Mouse (Mus musculus) kidney, adult 2 months (tissue): ENCODE data around the gene Cables2. TPM values are rescaled to one million over a fixed set of nuclear protein-coding genes. Genes with fewer than 3 reads are reported as not detected.

Experiments used
- DNase-seq: peaks from one replicate; pipeline ENCODE4 v3.0.0; 2021
- H3K27ac ChIP-seq: fragments of 200-500 bp; 2 replicates; pipeline ENCODE4 v1.5.1; 2012; ENCODE audit warnings: low read depth, low read length, control low read depth, inconsistent platforms; ENCODE audit not compliant: insufficient read depth
- H3K27me3 ChIP-seq: fragments of 200-500 bp; replicated peaks from 2 replicates; pipeline ENCODE4 v1.6.1; 2012; ENCODE audit warnings: mild to moderate bottlenecking, moderate library complexity, low read length, inconsistent platforms; ENCODE audit not compliant: control insufficient read depth, insufficient read depth
- H3K36me3 ChIP-seq: fragments of 200-500 bp; 2 replicates; pipeline ENCODE4 v1.6.1; 2012; ENCODE audit warnings: mild to moderate bottlenecking, moderate library complexity, low read length, inconsistent platforms; ENCODE audit not compliant: control insufficient read depth, insufficient read depth
- H3K4me1 ChIP-seq: fragments of 200-500 bp; 2 replicates; pipeline ENCODE4 v1.6.1; 2011; ENCODE audit warnings: low read length; ENCODE audit not compliant: control insufficient read depth, insufficient read depth
- H3K4me3 ChIP-seq: fragments of 200-500 bp; 2 replicates; pipeline ENCODE4 v1.5.1; 2011; ENCODE audit warnings: mild to moderate bottlenecking, low read depth, low read length, control low read depth; ENCODE audit not compliant: insufficient read depth
- CTCF ChIP-seq: fragments of 200-500 bp; conservative IDR thresholded peaks from 2 replicates; pipeline ENCODE4 v1.5.1; 2011; ENCODE audit warnings: low read depth, mild to moderate bottlenecking, control low read depth, low read length, moderate library complexity, mixed read lengths; ENCODE audit not compliant: insufficient read depth, insufficient read length
- POLR2A ChIP-seq: fragments of 200-500 bp; IDR thresholded peaks from one replicate; pipeline ENCODE4 v1.6.1; 2011; ENCODE audit warnings: low read depth, low read length, control low read depth
- WGBS: fragments of 180-500 bp; shearing (Covaris S2); methylation state at CpG from one replicate; pipeline ENCODE4 v1.1.7; 2018; 5-methylcytosine and 5-hydroxymethylcytosine counted together
- polyA plus RNA-seq: library from polyadenylated mRNA; depleted of rRNA; stranded (reverse); fragments of >200 nt; gene quantifications from 2 replicates; pipeline ENCODE4 v1.2.3, GENCODE M21; 2012; rRNA removed

Gene Cables2
- polyA plus RNA-seq: 18.2 TPM in 2 replicates

DNA sequence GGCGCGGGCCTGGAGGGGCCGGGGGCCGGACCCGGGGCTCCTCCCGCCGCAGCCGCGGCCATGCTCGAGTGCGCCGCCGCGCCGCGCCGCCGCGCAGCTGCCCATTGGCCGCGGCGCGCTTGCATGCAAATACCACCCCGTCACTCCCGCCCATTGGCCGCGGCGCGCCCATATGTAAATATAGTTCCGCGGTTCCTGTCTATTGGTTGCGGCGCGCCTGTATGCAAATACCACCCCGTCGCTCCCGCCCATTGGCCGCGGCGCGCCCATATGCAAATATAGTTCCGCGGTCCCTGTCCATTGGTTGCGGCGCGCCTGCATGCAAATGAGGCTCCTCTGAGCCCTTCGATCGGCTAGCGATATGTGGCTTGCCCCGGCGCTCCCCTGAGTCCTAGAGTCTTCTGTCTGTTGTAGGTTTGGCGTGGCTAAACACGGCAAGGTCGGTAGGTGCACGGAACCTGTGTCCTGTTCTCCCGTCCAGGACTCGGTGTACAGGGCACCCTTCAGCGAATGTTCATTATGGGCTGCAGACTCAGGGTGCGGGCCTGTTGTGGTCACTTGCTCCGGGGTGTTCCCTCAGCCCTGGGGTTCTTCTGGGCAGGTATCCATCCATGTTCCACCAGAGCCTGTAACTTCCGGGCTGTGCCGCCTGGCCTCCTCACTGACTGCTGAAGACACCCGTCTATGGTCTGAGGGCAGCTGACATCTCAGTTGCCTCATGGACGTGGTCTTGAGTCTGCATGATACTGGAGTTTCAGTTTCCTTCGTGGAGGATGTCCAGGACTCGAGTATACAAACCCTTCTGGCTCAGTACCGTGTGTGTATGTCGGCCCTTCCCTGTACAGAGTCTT lies at the start of gene Cables2:
TSS of gene Cables2 (minus strand) at position 103 of the 851 bp plus-strand sequence.
- no peaks in the 10 kb centered on the region for H3K36me3 ChIP-seq
- peaks cover 12% of the 10 kb centered on the region; the same call in 1 of the 2 replicates for H3K4me1 ChIP-seq
- DNase-seq: peak; percentile 98
- TF ChIP-seq CTCF: no peak
- no peak for TF ChIP-seq POLR2A
- 5% methylated on average over 68 of the region's 68 CpGs for WGBS
- no peaks in the 10 kb centered on the region for H3K27me3 ChIP-seq
- H3K27ac ChIP-seq: peak within 1 kb of the TSS; percentile 2
- peak within 1 kb of the TSS; percentile 72 for H3K4me3 ChIP-seq

DNA sequence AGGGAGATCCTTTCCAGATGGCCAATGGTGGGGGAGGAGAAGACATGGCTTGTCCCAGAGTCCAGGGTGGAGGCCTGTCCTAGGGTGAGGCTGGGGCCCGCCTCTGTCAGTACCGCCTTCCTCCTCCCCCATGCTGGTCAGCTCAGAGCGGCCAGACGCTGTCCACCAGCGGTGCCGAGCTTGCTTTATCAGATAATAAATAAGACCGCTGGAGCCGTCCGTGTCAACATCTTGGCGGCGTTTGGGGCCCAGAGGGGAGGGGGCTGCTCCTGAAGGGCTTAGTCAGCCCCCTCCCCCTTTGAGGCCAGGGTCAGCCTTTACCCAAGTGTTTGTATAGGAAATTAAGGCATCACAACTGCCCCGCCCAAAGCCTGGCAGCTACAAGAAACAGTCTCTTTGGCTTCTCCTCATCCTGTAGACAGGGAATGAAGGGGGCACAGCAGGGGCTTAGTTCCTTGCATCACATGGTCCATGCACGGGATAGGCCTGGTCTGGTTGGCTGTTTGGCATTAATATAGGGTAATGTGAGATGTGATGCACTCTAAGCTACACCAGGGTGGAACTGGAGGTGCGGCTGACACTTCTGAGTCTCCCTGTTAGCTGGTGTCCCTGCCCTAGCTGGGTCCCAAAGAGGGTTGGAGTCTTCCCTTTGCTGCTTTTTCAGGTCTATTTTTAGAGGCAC lies 49.5 kb upstream of the Cables2 start:
- Histone ChIP-seq H3K4me3 (no peak overlapping the region), H3K36me3 (no peaks in the 10 kb centered on the region), H3K27ac (no peak overlapping the region), H3K27me3 (no peaks in the 10 kb centered on the region), H3K4me1 (no peaks in the 10 kb centered on the region)
- DNase-seq: no peak
- no peak for TF ChIP-seq CTCF
- TF ChIP-seq POLR2A: no peak
- 28% methylated on average over 14 of the region's 14 CpGs for WGBS

DNA sequence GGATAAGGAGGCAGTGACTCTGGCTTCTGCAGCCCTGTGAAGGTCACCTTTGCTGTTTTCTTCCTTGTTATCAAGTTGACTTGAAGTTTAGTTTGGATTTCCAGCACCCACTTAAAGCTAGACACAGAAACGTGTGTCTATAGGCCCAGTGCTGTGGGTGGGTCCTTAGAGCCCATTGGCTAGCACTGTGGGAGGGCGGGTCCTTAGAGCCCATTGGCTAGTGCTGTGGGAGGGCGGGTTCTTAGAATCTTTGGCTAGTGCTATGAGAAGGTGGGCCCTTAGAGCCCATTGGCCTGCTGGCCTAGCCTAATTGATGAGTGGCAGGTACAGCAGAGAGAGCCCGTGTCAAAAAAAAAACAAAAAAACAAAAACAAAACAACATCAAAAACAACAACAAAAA lies 46.9 kb upstream of the Cables2 start:
- Histone ChIP-seq H3K4me1 (no peaks in the 10 kb centered on the region), H3K36me3 (no peaks in the 10 kb centered on the region), H3K27me3 (no peaks in the 10 kb centered on the region), H3K4me3 (no peak overlapping the region), H3K27ac (no peak overlapping the region)
- TF ChIP-seq CTCF: no peak
- DNase-seq: no peak
- 84% methylated on average over 4 of the region's 4 CpGs for WGBS

DNA sequence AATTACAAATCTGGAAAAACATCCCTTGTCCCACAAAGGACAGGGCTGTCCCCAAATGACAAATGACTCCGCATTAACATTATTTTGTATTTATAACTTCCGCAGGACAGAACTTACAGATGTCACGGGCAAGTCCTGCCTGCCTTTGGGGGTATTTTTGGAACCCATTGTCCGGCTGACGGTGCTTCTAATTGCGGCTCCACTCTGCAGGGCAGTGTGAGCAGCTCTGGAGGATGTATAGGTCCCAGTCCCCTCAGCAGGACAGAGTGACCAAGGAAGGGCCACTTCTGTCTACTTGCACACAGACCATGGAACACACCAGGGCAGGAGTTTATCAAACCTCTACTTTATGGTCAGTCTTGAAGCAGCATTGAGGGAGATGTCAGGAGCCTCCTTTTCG lies 44.3 kb upstream of the Cables2 start:
- TF ChIP-seq POLR2A: no peak
- TF ChIP-seq CTCF: no peak
- peak; percentile 4 for DNase-seq
- no peaks in the 10 kb centered on the region for H3K36me3 ChIP-seq
- no peaks in the 10 kb centered on the region for H3K4me1 ChIP-seq
- no peak overlapping the region for H3K27ac ChIP-seq
- 69% methylated on average over 7 of the region's 7 CpGs for WGBS
- H3K4me3 ChIP-seq: no peak overlapping the region
- no peaks in the 10 kb centered on the region for H3K27me3 ChIP-seq

DNA sequence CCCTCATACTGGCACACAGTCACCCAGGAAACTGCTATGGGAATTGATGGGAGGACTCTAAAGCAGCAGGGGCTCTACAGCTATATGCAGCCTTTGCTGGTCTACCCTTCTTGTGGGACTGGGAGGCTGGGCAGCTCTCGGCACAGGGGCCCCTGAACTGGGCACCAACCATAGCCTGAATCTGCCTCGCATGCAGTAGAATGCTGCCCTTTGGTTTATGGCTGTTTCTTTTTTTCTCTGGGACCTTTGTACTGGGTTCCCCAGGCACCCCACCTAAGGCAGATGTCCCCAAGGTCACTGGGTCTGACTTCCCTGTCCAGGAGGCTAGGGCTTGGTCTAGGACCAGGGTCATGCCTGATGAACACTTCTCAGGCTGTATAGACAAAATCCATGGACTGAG lies 41.0 kb upstream of the Cables2 start:
- Histone ChIP-seq H3K4me1 (no peaks in the 10 kb centered on the region), H3K36me3 (no peaks in the 10 kb centered on the region), H3K27me3 (no peaks in the 10 kb centered on the region), H3K4me3 (no peak overlapping the region), H3K27ac (no peak overlapping the region)
- 76% methylated on average over 2 of the region's 2 CpGs for WGBS
- TF ChIP-seq POLR2A (no peak), CTCF (no peak)
- DNase-seq: no peak

DNA sequence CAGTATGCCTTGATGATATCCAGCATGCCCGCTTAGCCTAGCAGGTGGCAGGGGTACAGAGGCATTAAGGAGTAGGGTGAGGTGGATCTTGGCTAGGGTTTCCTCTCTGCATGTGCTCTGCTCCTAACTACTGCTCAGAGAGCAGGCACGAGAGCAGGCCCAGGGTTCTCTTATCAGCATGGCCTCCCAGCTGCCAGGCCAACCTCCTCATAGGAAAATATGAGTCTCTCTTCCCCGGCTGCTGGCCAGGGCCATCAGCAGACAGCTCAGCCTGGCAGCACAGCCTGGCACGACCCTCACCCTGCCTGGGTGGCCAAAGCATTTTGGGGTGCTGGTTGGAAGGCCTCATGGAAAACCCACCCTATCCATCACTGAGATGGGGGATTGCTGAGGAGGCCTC lies 37.9 kb upstream of the Cables2 start:
- no peak for TF ChIP-seq POLR2A
- no peak for TF ChIP-seq CTCF
- WGBS: 75% methylated on average over 4 of the region's 4 CpGs
- Histone ChIP-seq H3K4me1 (no peaks in the 10 kb centered on the region), H3K27ac (no peak overlapping the region), H3K36me3 (no peaks in the 10 kb centered on the region), H3K4me3 (no peak overlapping the region), H3K27me3 (no peaks in the 10 kb centered on the region)
- no peak for DNase-seq

DNA sequence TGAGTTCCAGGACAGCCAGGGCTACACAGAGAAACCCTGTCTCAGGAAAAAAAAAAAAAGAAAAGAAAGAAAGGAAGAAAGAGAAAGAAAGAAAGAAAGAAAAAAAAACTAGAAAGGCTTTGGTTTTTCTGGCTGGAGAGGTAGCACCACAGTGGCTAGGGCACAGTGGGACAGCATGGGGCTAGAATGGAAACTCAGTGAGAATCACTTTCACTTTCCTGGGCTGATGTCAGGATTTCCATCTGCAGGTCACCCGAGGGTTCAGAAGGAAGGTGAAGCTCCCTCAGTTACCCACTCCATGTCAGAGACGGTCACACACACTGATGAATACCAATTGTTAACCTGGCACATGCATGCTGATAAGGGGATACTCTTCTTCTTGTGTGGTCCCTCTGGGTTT lies 34.4 kb upstream of the Cables2 start:
- 60% methylated on average over 2 of the region's 2 CpGs for WGBS

More for the DNA sequence above, 34.4 kb upstream of the Cables2 start:
- no peak overlapping the region for H3K27ac ChIP-seq
- TF ChIP-seq CTCF (no peak), POLR2A (no peak)
- H3K36me3 ChIP-seq: no peaks in the 10 kb centered on the region
- H3K4me1 ChIP-seq: no peaks in the 10 kb centered on the region
- no peak for DNase-seq
- H3K27me3 ChIP-seq: no peaks in the 10 kb centered on the region
- H3K4me3 ChIP-seq: no peak overlapping the region
